Mouse (Mus musculus): ENCODE results near the gene Alms1.
A peak's percentile ranks its signal among the peaks of the same experiment; 100 is the strongest.
"Not testable (repeated sequence)": the region's sequence is repeated elsewhere in the genome, so short reads cannot be mapped to it uniquely, and the experiment has no call there.

Alms1 gene

DNA sequence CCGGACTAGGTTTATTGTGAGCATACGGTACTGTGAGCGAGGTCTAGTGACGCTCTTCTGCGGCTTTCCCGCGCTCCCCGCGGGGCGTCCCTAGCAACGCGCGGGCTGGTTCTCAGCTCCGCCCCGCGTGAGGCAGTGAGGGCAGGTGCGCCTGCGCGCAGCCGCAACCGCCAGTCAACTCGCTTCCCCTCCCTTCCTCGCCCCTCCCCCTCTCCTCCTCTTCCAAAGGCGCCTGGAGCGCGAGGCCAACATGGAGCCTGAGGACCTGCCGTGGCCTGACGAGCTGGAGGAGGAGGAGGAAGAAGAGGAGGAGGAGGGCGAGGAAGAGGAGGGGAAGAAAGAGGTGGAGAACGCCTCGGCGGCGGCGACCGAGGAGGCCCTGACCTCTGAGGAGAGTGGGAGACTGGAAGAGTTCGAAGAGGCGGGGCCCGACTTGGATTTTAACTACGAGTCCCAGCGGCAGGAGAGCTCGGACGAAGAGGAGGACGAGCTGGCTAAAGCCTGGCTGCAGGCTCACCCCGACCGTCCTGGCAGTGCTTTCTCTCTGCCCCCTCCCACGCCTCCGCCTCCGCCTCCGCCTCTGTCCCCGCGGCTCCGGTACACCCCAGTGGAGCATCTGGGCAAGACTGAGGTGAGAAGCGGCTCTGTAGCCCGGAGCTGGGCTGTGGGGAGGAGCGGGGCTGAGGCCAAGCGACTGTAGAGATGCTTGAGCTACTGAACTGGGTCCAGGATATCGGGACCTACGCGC is at the start of gene Alms1:
TSS of gene Alms1 (plus strand) at position 136 of the 748 bp plus-strand sequence.
- peak; percentile 89 to 92 for DNase-seq (ENCODE audit: low spot score in 2 of 2)

DNA sequence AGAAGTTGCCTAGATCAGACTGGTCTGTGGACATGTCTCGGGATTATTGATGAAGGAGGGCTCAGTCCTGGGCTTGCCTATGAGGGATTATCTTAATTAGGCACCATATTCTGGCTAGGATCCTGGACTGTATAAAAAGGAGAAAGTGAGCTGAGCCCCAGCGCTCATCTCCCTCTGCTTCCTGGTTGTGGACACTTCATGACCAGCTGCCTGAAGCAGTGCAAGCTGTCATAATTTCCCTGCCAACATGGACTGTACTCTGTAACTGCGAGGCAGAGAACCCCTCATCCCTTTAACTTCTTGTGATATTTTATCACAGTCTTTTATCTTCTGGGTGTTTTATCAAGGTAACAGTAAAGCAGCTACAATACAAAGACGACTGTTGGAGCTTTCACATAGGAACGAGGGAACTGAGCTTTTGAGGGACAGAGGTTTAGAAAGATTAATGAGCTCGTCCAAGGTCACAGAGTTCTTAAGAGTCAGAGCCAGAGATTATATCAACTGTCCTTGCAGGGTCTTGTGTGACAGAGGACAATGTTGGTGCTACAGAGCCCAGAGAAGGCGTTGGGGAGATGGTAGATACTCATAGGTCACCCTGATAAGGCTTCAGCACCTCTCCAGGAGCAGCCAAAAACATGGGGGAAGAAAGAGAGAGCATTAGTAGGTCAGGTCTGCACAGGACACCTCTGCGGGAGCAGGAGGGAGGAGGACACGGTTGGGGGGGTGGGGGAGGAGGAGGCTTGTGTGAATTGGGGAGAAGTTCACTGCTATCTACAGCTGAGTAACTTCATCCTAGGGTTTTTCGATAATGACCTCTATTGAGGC is 43.8 kb upstream of the Alms1 start:
- no peak for DNase-seq (ENCODE audit: low spot score in 2 of 2)

DNA sequence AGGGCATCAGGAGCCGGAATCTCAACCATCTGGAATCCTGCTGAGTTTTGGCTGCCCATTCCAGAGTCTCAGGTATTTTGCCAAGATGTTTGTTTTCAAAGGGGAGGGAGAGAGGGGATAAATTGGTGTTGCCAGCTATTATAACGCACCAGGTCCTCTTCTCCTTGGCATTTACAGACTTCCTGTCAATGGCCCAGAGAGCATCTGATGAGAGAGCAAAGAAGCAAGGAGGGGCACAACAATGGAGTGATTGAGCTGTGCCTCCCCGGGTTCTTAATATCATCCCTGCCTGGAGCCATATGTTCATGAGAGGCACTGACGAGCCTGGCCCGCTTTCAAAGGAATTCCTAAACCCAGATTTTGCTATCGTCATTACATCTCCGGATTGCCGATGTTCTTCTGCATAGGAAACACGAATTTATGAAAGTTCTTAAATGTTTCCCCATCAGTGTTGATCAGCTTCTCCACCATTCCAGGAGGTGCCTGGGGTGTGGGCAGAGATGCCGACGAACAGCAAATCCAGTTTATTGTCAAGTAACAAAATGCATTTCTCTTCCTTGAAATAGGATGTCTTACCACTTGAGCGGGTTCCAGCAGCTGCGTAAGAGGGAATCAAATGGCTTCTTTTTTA is 43.0 kb upstream of the Alms1 start:
- peak; percentile 19 to 28 for DNase-seq (ENCODE audit: low spot score in 2 of 2)

DNA sequence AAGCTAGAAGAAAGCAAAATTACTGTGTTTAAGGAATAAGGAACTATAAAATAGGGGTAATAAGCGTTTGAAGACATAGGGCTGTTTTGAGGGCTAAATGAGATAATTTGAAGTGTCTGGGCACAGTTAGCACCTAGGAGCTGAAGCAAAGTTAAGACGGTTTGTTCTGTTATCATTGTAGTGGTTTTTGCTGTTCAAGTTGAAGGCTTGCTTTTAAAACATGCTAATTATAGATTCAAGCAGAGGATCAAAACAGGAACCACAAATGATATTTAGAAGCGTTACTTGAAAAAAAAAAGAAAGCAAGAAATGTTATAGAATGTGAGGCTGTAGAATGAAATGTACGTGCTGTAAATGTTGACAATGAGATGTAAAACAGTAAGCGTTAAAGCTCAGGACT is 39.7 kb upstream of the Alms1 start:
- DNase-seq (ENCODE audit: low spot score in 2 of 2): no peak

DNA sequence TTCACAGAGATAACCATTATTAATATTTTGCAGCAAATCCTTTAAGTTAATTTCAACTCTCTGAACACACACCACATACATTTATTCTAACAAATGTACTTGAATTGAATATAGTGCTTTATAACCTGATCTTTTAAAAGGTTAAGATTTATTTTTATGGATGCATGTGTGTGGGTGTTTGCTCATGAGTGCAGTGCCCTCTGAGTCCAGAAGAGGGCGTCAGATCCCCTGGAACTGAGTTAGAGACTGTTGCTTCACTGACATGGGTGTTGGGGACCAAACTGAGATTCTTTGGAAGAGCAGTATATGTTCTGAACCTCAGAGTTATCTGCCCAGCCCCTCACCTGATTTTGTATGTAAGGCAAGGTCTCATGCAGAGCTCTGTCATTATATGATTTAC is 25.0 kb upstream of the Alms1 start:
- DNase-seq (ENCODE audit: low spot score in 2 of 2): no peak

DNA sequence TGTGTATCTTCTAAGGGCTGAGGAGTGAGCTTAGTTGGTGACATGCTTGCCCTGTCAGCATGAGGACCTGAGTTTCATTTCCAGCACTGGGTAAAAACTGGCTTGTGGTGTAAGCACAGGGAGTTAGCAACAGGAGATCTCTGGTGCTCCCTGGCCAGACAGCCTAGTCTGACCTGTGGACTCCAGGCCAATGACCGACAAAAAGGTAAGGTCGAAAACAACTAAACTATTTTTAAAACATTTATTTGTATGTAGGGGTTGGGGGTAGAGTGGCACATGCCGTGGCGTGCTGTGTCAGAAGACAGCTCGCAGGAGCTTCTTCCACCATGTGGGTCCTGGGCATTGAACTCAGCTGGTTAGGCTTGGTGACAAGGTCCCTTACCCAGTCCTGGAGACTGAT is 14.5 kb upstream of the Alms1 start:
- no peak for DNase-seq (ENCODE audit: low spot score in 2 of 2)

DNA sequence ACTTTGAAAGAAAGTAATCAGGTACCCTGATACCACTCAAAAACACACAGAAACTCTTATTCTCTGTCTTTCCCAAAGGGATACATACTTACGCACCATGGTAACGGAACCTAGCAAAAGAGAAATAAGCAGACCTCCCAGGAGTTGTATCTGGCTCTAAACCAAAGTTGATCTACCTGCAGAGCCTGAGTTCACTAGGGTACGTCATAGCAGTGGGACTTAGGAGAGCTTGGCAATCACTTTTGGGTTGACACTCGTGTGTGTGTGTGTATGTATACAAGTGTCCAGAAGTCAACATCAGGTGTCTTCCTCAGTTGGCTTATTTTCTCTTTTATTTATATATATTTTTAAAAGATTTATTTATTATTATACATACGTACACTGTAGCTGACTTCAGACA is 5.6 kb upstream of the Alms1 start:
- DNase-seq (ENCODE audit: low spot score in 2 of 2): no peak

DNA sequence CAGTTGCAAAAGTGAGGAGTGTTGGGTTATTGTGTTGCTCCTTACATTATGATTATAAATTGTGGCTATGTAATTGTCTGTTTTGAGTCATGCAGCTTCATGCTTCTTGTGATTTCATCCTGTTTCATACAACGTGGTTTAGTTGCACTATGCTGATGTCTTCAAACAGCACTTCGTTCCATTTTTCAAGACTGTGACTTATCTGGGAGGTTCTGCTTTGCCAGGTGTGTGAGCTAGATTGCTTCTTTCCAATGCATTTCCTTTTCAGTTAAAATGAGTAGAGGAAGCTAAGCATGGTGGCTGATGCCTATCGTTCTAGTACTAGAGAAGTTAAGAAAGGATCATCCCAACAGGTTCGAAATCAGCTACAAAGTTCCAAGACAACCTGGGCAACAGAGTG is 2.7 kb upstream of the Alms1 start:
- DNase-seq (ENCODE audit: low spot score in 2 of 2): no peak

- no peak for DNase-seq (ENCODE audit: low spot score in 2 of 2)
These were observed 445 bp upstream of the Alms1 start for GRCm38 (mm10) chr6:85586805-85587367.

- DNase-seq (ENCODE audit: low spot score in 2 of 2): no peak
These were observed 833 bp downstream of the Alms1 start for GRCm38 (mm10) chr6:85588164-85588563.

GRCm38 (mm10) chr6:85588568-85588967 is 1.2 kb downstream of the Alms1 start:
- DNase-seq (ENCODE audit: low spot score in 2 of 2): no peak

GRCm38 (mm10) chr6:85590116-85590515 is 2.8 kb downstream of the Alms1 start:
- DNase-seq (ENCODE audit: low spot score in 2 of 2): no peak

GRCm38 (mm10) chr6:85599310-85599709 is 12.0 kb downstream of the Alms1 start:
- DNase-seq (ENCODE audit: low spot score in 2 of 2): no peak

- no peak for DNase-seq (ENCODE audit: low spot score in 2 of 2)
These were observed 23.2 kb downstream of the Alms1 start for GRCm38 (mm10) chr6:85610511-85610910.

- no peak for DNase-seq (ENCODE audit: low spot score in 2 of 2)
These were observed 33.5 kb downstream of the Alms1 start for GRCm38 (mm10) chr6:85620826-85621225.

DNA sequence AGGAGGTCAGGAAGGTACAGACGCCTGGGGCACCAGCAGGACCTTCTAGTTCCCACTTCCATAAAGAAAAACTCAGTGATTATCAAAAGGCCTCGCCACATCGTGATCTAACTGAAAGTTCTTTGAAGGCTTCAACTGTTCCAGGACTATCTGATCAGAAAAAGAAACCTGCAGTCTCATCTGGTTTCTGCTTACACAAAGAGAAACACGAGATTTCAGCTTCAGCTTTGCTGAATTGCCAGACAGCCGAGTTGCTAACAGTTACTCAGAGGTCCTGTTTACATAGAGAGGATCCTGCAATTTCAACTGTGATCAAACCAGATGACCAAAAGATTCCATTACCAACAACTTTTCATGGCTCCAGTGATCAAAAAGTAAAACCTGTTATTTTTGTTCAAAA is 34.3 kb downstream of the Alms1 start:
- no peak for DNase-seq (ENCODE audit: low spot score in 2 of 2)

DNA sequence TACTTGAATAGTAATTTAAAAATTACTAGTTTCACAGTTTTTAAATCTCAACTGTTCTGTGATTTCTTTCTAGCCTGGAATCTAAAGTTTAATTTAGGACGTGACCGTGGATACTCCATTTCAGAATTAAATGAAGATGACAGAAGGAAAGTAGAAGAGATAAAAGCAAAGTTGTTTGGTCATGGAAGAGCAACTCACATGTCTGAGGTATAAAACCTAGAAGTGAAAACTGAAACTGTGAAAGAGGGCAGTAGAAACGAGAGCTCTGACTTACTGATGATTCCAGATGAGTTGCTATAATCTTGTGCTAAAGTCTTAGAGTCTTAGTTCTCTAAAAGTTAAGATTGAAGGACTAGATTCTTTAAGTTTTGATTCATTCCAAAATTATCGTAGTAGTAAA is 37.2 kb downstream of the Alms1 start:
- no peak for DNase-seq (ENCODE audit: low spot score in 2 of 2)

DNA sequence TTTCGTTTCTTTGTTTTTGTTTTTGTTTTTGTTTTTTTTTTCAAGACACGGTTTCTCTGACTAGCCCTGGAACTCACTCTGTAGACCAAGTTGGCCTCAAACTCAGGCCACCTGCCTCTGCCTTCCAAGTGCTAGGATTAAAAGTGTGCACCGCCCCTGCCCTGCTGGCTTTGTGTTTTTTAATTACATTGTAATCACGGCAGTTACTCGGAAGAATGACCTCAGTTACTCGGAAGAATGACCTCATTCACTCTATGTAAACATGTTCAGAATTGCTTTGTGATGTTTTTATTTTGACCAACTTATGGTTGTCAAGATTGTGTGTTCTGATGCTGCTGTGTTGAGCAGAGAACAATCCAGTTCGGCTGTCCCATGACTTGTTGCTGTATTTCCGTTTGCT is 45.8 kb downstream of the Alms1 start:
- DNase-seq (ENCODE audit: low spot score in 2 of 2): no peak

GRCm38 (mm10) chr6:85653244-85653643 is 65.9 kb downstream of the Alms1 start:
- DNase-seq (ENCODE audit: low spot score in 2 of 2): no peak

DNA sequence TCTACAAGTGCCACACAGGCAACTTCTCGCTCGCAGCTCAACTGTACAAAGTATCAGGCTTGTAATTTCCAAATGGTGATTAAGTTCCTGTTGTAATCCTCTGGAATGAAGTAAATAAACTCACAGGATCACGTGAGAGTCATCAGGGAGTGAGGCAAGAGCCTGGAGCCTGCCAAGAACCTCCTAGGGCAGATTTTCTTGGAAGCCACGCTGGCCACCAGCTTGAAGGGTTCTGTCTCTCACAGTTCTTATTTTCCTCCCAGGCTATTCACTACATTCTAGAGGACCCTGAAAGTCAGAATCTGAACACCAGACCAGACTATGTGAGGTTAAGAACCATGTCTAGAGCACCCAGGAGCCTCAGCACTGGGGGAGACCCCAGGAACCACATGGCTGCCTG is 114.6 kb downstream of the Alms1 start:
- not testable (repeated sequence) for DNase-seq (ENCODE audit: low spot score in 2 of 2)

DNA sequence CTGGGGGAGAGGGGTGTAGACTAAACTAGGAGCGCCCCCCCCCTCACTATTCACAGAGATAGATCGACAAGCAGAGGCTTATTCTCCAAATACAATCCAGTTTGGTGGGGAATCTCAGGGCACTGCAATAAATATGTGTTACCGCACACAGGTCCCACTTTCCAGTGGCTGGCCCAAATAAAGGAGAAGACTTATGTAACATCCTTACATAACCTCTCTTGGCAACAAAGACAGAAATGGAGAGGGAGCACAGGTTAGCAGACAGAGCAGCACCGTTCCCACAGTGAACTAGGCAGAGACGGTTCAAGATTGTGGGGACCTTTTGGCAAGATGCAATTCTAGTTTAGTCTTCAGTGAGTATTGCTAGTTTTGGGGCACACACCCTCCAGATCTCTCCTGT is 121.9 kb downstream of the Alms1 start:
- not testable (repeated sequence) for DNase-seq (ENCODE audit: low spot score in 2 of 2)

DNA sequence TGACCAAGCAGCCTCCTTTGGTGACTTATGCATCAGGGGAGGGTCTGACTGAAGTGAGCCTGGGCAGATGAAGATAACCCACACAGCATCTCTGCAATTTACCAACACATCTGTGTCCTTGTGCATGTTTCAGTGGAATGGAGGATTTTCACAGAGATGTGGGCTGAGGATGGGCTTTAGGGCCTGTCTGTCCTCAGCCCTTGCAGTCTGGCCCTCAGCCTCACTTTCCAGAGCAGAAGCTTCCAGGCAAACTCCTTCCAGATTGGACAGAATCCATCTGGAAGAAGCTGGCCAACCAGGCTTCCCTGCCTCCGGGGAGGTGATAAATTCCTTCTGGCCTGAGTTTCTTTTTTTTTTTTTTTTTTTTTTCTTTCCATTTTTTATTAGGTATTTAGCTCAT is 122.3 kb downstream of the Alms1 start:
- not testable (repeated sequence) for DNase-seq (ENCODE audit: low spot score in 2 of 2)

Data from frontal cortex, postnatal 10 days (tissue).